Mouse (Mus musculus) cortical plate, adult 2 months (tissue): ENCODE results near the gene Cers6.

Experiments
- CTCF ChIP-seq: fragments of 200-500 bp; IDR thresholded peaks from 2 replicates; pipeline ENCODE4 v1.5.1; 2011; ENCODE audit warnings: mild to moderate bottlenecking, control low read depth, low read length; ENCODE audit not compliant: insufficient read depth; ENCODE audit errors: extremely low read depth
- POLR2A ChIP-seq: fragments of 200-500 bp; IDR thresholded peaks from 2 replicates; pipeline ENCODE4 v1.6.1; 2011; ENCODE audit warnings: mild to moderate bottlenecking, low read length, control low read depth; ENCODE audit not compliant: insufficient read depth; ENCODE audit errors: extremely low read depth

- TF ChIP-seq POLR2A (no peak), CTCF (no peak)
Measured at GRCm38 (mm10) chr2:69116767-69117166, 255.5 kb downstream of the Cers6 start.
